Mouse (Mus musculus) skeletal muscle tissue, postnatal 0 days (tissue): ENCODE results near the gene Arxes1. TPM values are rescaled to one million over a fixed set of nuclear protein-coding genes. Genes with fewer than 3 reads are reported as not detected.

ENCODE experiments used
- polyA plus RNA-seq: library from polyadenylated mRNA; unstranded; fragments of >200 nt; fragmentation: Nextera tagmentation; extraction: Ambion mirVana; gene quantifications from 2 replicates; pipeline ENCODE4 v1.2.1, GENCODE M21; 2015

Arxes1 gene
- polyA plus RNA-seq: 7.3 and 14.9 TPM in 2 replicates

GRCm38 (mm10) chrX:136032799-136033763, at the start of gene Arxes1:
Gene Arxes1, plus strand, starts transcription at chrX:136033367.

GRCm38 (mm10) chrX:135993664-135994119, 39.5 kb upstream of the Arxes1 start, which contains the start of gene Arxes2:
Gene Arxes2, plus strand, starts transcription at chrX:135993824.

GRCm38 (mm10) chrX:136068020-136068419, 34.9 kb downstream of the Arxes1 start, which contains the start of gene Bex2:
Gene Bex2, minus strand, starts transcription at chrX:136068236.

Other genes starting within 250 kb of the Arxes1 start
- gene Bhlhb9, start 235.8 kb upstream of the Arxes1 start, polyA plus RNA-seq: 41.8 and 43.1 TPM in 2 replicates
- gene Gprasp2, start 194.3 kb upstream of the Arxes1 start, polyA plus RNA-seq: 13.3 and 17.2 TPM in 2 replicates
- gene Arxes2, start 39.5 kb upstream of the Arxes1 start, polyA plus RNA-seq: 25.0 and 51.1 TPM in 2 replicates
- gene Bex2, start 34.9 kb downstream of the Arxes1 start, polyA plus RNA-seq: 3.8 and 5.9 TPM in 2 replicates
- not detected in 2 replicates for gene Nxf3, start 51.9 kb downstream of the Arxes1 start, polyA plus RNA-seq
- gene Bex4, start 105.6 kb downstream of the Arxes1 start, polyA plus RNA-seq: 3.6 and 4.4 TPM in 2 replicates
- 164 and 186 TPM in 2 replicates for gene Tceal8, start 139.0 kb downstream of the Arxes1 start, polyA plus RNA-seq
- 84.0 and 92.2 TPM in 2 replicates for gene Tceal5, start 170.5 kb downstream of the Arxes1 start, polyA plus RNA-seq
- gene Tceal7, start 181.4 kb downstream of the Arxes1 start, polyA plus RNA-seq: 2,187 and 2,274 TPM in 2 replicates
- gene Bex1, start 182.1 kb downstream of the Arxes1 start, polyA plus RNA-seq: 260 and 297 TPM in 2 replicates
- 194 and 239 TPM in 2 replicates for gene Tceal9, start 211.7 kb downstream of the Arxes1 start, polyA plus RNA-seq
- gene Bex3, start 236.9 kb downstream of the Arxes1 start, polyA plus RNA-seq: 97.9 and 126 TPM in 2 replicates